Mouse (Mus musculus): Measurements from ENCODE around the gene Rbfox2. TPM values are rescaled to one million over a fixed set of nuclear protein-coding genes. Genes with fewer than 3 reads are reported as not detected.

Rbfox2 gene
- polyA plus RNA-seq, 1 experiment = 18.4 TPM

DNA sequence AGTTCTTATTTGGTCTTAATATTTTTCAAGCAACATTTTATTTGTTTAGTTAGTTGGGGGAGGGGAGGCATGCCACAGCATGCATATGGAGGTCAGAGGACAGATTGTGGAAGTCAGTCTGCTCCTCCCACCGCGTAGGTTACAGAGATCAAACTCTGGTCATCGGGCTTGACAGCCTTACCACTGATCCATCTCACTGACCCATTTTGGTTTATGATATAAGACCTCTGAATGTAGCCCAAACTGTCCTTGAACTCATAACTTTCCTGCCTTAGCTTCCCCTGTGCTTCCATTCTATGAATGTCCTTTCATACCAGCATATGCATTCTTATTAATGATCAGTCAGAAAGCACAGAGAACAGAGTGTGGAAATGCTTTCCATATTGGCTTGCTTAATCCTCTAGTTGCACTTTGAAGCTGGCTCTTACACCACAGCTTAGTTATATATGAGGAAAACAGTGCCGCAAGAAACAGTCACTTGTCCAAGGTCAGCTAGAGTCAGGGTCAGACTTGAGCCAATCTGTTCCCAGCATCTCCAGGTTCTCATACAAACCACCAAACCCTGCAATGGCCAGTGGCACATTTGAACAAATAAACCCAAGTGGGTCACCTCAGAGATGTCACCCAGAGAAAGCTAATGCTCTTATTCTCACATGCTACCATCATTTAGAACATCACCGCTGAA, 62.8 kb downstream of the Rbfox2 start:
- no peak for DNase-seq (ENCODE audit: low read depth, low spot score)
- 86% methylated on average over 5 of the region's 5 CpGs for WGBS

DNA sequence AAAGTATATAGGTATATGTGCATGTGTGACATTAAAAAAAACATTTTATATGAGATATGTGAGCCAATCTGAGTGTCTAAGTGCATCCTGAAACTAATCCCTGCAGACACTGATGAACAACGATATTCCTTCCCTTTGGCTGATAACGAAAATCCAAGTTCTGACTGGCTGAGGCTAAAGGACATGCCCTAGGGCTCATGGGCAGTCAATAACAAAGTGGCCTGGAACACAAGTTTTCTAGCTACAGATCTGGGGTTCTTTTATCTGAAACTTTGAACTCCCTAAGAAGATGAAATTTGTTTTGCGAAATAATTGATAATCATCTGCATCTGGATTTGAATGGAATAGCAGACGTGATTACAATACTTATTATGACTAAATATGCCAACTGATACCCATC, 66.2 kb downstream of the Rbfox2 start:
- no peak for DNase-seq (ENCODE audit: low read depth, low spot score)
- WGBS = 90% methylated on average over 4 of the region's 4 CpGs

DNA sequence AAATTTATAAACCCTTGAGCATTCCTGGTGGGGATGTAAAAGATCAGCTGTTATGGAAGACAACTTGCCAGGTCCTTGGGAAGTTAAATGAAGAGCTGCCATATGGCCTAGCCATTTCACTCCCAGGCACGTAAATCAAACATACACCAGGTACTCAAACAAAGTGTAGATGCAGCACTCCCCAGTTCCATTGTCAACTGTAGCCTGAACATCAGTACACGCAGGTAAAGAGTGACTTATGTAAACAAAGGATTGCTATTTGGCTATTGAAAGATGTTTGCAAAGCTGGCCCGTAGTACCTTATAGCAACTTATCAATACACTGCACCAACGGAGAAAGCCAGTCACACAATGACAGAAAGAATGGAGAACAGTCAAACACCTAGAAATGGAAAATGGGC, 67.2 kb downstream of the Rbfox2 start:
- DNase-seq (ENCODE audit: low read depth, low spot score) = no peak
- 44% methylated on average over 4 of the region's 4 CpGs for WGBS

DNA sequence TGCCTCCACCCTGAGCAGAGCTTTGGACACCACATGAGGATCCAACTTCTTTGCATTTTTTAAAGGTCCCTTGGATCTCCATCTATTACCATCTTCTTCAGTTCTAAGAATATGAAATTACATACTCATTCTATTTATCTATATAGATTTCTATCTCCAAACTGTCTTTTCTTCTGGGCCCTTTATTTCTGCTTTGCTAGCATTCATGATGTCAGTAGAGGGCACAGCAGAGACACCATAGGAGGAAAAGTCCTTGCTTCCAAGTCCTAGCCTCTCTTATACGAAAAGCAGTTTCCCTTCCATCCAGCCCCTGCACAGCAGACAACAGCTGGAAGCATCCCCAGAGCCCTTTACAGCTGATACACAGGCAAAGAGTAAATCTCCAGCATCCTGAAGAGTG, 69.1 kb downstream of the Rbfox2 start:
- no peak for DNase-seq (ENCODE audit: low read depth, low spot score)
- 73% methylated on average over 1 of the region's 1 CpGs for WGBS

DNA sequence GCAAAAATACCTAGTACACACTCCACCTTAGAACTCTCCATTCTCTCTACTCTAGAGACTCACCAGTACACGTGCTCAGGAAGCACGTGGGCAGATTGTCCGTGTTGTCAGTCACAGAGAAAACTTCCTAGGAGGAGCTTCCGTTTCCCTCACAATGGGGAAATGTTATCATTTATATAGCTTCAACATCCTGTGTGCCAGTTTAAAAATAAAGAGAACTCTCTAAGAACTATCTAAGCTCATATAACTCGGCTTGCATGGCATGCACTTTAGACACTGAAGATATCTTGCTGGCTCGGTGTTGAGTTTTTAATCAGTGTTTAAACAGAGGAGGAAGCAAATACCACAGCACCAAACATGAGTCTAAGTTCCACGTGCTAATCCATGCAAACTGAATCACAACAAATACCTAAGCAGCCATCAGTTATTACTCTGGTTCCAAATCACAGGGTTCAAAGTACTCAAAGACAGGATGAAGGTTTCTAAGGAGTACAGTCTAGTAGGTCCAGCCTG, 70.7 kb downstream of the Rbfox2 start:
- no peak for DNase-seq (ENCODE audit: low read depth, low spot score)

DNA sequence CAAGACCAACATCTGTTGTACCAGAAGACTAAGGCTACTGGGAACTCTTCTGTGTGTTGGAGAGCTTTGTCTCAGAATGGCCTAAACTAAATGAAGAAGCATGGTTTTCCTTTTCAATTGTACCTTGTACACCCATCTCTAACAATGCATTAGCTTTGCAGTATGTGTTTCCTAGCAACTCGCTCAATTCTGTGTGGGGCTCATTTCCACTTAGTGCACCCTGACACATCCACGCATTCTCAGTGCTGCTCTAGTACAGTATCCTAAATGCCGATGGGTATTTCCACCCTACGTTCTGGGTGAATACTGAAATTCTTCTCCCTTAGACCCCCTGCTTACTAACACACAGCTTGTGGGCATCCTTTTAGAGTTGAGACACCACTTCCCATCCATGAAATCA, 71.3 kb downstream of the Rbfox2 start:
- DNase-seq (ENCODE audit: low read depth, low spot score) = no peak
- 98% methylated on average over 4 of the region's 4 CpGs for WGBS

More for the DNA sequence above, 70.7 kb downstream of the Rbfox2 start:
- 17% methylated on average over 7 of the region's 7 CpGs for WGBS

DNA sequence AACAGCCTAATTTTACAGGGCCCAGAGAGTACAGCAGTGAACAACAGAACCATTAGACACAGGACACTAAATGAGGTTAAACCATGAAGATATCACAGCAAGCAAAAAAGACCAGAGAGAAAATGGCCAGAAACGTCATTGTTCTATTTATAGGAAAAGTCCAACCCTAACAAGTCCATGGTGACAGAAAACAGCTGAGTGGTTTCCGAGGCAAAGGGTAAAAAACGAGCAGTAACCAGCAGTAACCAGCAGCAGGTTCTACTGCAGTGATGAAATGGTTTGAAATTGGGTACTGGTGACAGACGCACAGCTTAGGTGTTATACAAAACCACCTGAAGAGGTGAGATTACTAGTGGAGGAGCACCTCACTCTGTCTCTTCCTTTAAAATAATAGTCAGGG, 72.5 kb downstream of the Rbfox2 start:
- no peak for DNase-seq (ENCODE audit: low read depth, low spot score)
- whole genome bisulfite sequencing = 61% methylated on average over 4 of the region's 4 CpGs

DNA sequence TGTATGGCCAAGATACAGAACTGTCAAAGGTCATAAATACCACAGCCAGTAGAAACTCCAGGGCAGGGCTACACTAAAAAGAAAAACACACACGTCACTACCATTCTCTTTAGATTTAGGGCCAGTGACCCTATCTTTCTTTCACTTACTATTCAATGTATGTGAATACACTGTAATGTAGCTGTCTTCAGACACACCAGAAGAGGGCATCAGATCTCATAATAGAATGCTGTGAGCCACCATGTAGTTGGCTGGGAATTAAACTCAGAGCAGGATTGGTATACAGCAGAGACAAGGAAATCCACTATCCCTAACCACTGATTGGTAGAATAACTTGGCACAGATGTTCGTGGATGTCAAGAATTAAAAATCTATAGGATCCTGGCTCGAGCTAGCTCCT, 76.7 kb downstream of the Rbfox2 start:
- 62% methylated on average over 3 of the region's 3 CpGs for WGBS
- DNase-seq (ENCODE audit: low read depth, low spot score) = no peak

DNA sequence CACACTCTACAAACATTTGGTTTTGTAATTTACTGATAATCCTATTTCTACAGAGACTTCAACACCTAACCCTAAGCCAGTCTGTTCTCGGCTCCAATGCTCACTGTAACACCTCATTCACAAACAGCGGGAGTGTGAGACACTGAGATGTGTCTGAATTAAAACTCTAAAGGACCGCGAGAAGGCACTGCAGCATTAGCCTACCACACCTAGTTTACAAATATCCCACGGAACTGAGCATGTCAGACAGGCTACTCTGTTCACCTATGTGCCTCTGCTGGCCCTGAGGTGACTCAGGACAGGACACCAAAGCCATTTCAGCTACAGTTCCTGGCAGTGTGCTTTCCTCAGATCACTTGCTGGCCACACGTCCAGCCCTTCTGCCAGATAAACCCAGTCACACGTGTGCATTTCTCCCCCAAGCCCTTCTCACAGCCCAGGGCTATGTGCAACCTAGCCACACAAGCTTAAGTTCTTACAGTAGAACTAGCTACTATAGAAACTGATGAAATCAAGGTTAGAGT, 79.9 kb downstream of the Rbfox2 start:
- no peak for DNase-seq (ENCODE audit: low read depth, low spot score)
- 50% methylated on average over 7 of the region's 7 CpGs for WGBS

DNA sequence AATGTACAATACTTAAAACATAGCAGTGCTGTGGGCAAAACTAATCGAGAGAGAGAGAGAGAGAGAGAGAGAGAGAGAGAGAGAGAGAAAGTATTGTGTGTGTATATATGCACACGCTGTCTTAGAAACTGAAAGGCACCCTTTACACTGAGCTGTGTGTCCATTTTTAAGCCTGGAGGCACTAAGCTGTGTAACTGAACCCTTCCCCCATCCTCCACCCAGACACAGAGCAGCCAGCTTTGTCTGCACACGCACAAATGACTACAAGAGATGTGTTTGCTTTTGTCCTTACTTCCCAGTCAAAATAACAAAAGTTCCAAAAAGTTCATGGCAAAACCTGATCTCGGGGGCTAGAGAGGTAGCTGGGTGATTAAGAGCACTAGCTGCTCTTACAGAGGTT, 80.9 kb downstream of the Rbfox2 start:
- DNase-seq (ENCODE audit: low read depth, low spot score) = no peak
- WGBS = 64% methylated on average over 4 of the region's 4 CpGs

DNA sequence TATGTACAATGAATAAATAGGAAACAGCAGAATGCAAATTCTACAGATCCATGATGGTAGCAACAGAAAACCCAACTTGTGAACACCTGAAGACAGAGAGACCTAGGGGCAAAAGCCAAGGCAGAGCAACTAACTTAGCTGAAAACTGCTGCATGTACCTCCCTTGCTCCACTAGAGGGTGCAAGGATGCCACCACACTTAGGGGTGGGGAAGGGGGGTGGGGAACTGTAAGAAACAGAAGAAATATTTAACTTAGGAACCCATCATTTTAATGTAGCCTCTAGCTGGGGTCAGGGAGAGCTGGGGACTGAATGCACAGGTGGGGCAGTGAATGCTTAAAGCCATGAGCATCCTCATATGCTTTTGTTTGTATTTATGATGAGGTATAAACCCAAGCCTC, 81.5 kb downstream of the Rbfox2 start:
- DNase-seq (ENCODE audit: low read depth, low spot score) = no peak

DNA sequence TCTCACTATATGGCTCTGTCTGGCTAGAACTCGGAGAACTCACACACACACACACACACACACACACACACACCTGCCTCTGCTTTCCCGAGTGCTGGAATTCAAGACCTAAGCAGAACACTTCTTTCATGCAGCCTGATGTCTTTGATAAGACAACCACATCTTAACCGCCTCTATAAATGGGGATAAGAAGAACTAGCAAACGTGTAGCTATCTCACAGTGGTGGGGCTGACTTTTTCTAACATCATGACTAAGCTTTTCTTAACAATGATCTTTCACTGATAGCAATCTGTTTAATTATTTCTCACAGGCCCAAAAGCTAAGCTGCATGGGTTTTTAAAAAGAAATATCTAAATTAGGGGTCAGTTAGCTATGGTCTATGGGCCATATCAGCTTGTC, 86.0 kb downstream of the Rbfox2 start:
- WGBS = 72% methylated on average over 4 of the region's 4 CpGs
- DNase-seq (ENCODE audit: low read depth, low spot score) = no peak

DNA sequence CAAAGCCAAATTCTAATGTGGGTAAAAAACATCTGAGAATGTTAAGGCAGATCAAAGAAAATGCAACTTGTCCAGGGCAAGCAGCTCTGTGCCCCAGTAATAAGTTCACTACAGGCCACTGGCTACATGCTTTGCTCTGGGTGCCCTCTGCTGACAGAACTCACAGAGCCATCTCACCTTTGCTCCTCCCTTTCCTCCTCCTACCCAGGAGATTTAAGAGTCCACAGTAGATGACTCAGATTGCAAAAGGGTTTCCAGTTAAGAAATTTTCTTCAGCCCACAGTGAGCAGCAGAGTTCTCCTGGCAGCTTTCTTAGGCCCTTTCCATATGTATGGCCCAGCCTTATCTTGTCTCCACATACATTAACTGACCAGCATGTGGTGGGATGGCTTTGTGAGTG, 86.7 kb downstream of the Rbfox2 start:
- DNase-seq (ENCODE audit: low read depth, low spot score) = no peak

DNA sequence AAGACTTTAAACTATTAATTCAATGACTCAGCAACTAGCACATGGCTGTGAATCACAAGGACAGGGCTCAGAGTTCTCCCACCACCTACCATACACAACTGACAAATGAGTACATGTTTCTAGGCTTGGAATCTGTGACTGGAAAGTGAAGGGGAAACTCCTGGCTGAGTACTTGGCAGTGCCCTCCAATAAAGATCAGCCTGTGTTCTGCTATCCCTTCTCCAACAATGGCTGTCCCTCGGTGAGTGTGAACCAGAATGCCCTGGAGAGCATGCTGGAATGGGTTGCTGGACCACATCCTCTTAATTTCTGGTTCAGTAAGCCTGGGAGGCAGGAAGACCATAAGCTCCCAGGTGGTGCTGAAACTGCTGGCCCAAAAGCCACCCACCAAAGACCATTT, 87.2 kb downstream of the Rbfox2 start:
- no peak for DNase-seq (ENCODE audit: low read depth, low spot score)
- 34% methylated on average over 1 of the region's 1 CpGs for WGBS

DNA sequence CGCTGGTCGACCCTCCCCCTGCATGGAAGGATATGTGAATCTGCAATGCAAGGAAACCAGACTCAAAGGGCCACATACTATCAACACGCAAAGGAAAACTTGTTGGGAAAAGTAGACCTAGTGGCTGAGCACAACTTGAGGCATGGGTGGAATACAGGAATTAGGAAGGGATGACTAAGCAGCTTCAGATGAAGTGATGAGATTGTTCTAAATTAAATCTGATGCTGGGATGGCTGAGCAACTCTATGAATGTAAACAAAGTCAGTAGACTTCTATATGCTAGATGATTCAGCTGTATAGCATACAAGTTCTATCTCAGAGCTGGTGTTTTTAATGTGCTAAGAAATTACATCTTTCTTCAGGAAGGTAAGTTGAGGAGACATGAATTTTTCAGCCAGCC, 88.8 kb downstream of the Rbfox2 start:
- 88% methylated on average over 3 of the region's 3 CpGs for WGBS
- DNase-seq (ENCODE audit: low read depth, low spot score) = no peak

DNA sequence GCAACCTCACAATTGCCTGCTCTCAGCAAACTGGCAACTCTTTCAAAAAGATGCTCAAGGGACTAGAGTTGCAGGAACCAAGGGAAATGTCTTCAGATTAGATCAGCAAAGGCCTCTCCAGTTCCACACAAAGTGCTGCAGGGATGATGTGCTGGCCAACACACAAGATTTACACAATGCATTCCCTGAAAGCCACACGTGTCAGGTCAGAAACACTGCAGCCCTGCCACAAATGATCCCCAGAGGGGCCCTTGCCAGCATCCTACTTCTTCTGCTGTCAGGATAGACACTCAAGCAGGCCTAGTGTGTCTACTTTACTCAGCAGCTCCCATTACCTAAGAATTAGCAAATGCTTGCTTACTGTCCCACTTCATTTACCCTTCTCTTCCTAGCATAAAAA, 89.3 kb downstream of the Rbfox2 start:
- 70% methylated on average over 1 of the region's 1 CpGs for WGBS
- DNase-seq (ENCODE audit: low read depth, low spot score) = no peak

DNA sequence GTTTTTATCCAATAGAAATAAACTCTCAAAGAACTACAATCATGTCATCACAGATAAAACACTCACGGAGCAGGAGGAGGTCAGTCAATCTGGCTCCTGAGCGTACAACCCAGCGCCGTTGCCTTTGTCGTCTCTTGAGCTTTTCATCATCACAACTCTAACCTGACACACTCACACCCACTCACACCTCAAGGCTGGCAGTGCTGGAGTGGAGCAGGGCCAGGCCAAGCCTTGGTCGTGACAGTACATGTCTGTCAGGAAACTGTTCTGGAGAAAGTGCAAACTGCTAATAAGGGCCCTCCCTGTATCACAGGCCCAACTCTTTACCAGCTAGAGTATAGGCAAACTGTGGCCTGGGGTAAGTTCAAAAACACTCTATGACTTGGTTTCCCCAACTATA, 90.1 kb downstream of the Rbfox2 start:
- DNase-seq (ENCODE audit: low read depth, low spot score) = no peak
- 89% methylated on average over 6 of the region's 6 CpGs for WGBS

DNA sequence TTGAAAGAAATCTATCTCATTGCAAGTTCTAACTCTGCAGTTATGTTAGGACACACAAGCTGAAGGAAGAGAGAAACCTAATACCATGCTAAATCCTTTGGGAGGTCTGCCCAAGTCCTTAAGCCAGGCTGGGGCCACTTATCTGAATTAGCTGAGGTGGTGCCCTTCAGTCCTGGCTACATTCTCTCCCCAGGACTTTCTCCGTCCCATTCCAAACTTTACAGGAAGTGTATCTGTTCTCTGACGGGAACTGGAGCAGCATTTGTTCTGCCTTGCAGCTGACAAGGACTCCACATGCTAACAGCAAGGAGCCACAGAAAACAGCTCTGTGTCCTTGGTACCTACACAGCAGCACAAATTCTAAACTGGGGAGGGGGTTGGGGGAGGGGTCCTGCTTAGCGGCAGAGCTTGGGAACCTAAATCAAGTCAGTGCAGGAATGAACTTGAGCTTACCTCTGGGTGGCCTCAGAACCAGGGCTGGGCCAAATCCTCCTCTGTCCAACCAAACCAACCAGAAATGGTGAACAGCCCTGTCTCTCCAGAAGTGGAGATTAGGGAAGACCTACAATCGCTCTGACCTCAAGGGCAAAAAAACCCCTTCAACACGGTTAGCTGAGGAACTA, 91.5 kb downstream of the Rbfox2 start:
- DNase-seq (ENCODE audit: low read depth, low spot score) = no peak
- WGBS = 47% methylated on average over 5 of the region's 5 CpGs

DNA sequence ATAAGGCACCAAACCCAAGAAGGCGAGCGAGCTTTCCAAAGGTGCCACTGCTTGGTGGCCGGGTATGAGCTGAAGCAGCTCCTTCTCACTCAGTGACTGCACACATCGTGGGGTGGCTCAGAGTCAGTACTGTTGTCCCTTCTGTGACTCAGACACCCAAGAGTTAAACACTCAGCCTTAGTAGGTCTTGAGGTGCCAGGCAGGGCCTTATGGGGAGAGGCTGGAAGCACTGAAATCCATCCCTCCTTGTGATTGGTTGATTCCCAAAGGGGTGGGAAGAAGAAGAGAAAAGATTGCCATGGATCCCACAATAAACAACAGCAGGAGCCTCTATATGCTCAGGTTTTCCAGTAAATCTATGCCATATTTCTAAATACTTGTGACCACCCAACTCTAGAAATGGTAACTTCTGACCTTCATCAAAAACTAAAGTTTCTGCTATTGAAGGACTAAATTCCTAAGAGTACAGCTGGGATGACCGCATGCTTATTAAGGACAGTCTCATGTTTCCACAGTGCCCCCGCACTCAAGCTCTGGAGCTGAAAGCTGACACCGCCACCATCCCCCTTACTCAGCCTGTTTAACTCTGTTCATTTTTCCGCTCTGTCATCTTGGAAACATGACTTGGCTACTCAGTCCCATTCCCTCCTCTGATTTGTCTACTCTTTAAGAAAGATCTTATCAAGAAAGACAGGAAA, 92.2 kb downstream of the Rbfox2 start:
- 75% methylated on average over 8 of the region's 8 CpGs for WGBS
- no peak for DNase-seq (ENCODE audit: low read depth, low spot score)

DNA sequence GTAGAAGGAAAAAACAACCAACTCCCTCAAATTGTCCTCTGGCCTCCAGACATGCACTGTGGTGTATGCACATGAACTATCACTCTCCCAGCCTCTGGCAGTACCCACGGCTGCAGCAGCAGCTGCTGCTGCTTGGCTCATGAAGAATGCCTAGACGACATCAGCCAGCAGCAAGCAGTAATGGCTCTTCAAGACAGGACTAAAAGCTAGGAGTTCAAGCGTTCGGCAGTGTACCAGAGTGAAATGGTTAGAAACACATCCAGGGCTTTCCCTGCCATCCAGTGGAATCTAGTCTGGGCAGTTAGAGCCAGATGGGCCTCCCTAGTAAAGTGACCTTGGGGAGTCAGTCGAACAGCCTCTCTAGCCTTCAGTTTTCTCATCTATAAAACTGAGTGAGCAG, 93.0 kb downstream of the Rbfox2 start:
- no peak for DNase-seq (ENCODE audit: low read depth, low spot score)
- 60% methylated on average over 5 of the region's 5 CpGs for WGBS

DNA sequence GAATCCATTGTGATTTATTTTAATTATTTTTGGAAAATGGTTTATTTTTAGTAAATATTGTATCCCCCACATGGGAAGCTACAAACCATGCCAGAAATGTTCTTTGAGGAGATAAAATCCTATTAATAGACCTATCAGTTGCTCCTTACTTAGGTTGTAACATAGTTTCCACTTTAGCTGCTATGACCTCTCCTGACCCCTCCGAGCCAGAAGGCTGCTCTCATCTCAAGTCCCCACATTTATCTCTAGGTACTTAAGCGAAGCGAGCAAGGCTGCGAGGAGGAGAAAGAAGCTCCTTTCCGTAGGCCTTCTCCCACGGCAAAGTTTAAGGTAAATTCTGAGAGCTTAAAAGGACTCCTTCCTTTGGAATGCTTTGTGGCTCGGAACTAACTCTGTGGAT, 94.0 kb downstream of the Rbfox2 start:
- no peak for DNase-seq (ENCODE audit: low read depth, low spot score)
- WGBS = 75% methylated on average over 7 of the region's 7 CpGs

All from large intestine, adult 2 months (tissue).